Mouse (Mus musculus) lung, postnatal 0 days (tissue): ENCODE results near the gene Gm11027. TPM values are rescaled to one million over a fixed set of nuclear protein-coding genes. Genes with fewer than 3 reads are reported as not detected.

ENCODE experiments used
- ATAC-seq: fragments of 200-750 bp; cut with Nextera tagmentation; 2 replicates; pipeline ENCODE4 v1.8.0; 2017; ENCODE audit warnings: moderate library complexity
- DNase-seq: peaks from one replicate; pipeline ENCODE4 v3.0.0-alpha.2; 2016; ENCODE audit warnings: low spot score
- H3K27ac ChIP-seq: fragments of 300-500 bp; sonication (generic); 2 replicates; pipeline ENCODE4 v1.5.1; 2014; ENCODE audit warnings: antibody characterized with exemption, mild to moderate bottlenecking, low read length, mixed read lengths
- H3K27me3 ChIP-seq: fragments of 300-500 bp; sonication (generic); replicated peaks from 2 replicates; pipeline ENCODE4 v1.6.1; 2014; ENCODE audit warnings: low read length, mixed read lengths; ENCODE audit not compliant: insufficient read depth
- H3K36me3 ChIP-seq: fragments of 300-500 bp; sonication (generic); 2 replicates; pipeline ENCODE4 v1.6.1; 2014; ENCODE audit warnings: low read length, mixed read lengths; ENCODE audit not compliant: insufficient read depth
- H3K4me1 ChIP-seq: fragments of 300-500 bp; sonication (generic); 2 replicates; pipeline ENCODE4 v1.6.1; 2014; ENCODE audit warnings: antibody characterized with exemption, low read depth, low read length, mixed read lengths; ENCODE audit not compliant: insufficient read depth
- H3K4me2 ChIP-seq: fragments of 300-500 bp; sonication (generic); replicated peaks from 2 replicates; pipeline ENCODE4 v1.6.1; 2014; ENCODE audit warnings: low read depth, mild to moderate bottlenecking, low read length, moderate library complexity, mixed read lengths
- H3K4me3 ChIP-seq: fragments of 300-500 bp; sonication (generic); 2 replicates; pipeline ENCODE4 v1.5.1; 2014; ENCODE audit warnings: low read depth, low read length
- H3K9ac ChIP-seq: fragments of 300-500 bp; sonication (generic); replicated peaks from 2 replicates; pipeline ENCODE4 v1.6.1; 2014; ENCODE audit warnings: low read depth, mild to moderate bottlenecking
- H3K9me3 ChIP-seq: fragments of 300-500 bp; sonication (generic); 2 replicates; pipeline ENCODE4 v1.6.1; 2016; ENCODE audit warnings: low read length, mixed read lengths
- CTCF ChIP-seq: IDR thresholded peaks from 2 replicates; pipeline ENCODE4 v1.5.1; 2016; ENCODE audit warnings: antibody characterized with exemption, mild to moderate bottlenecking
- EP300 ChIP-seq: IDR thresholded peaks from 2 replicates; pipeline ENCODE4 v1.6.1; 2016; ENCODE audit warnings: antibody characterized with exemption, mild to moderate bottlenecking, control low read depth
- WGBS: fragments of 180-500 bp; shearing (Covaris S2); extraction: QIAGEN DNeasy Blood & Tissue Kit; methylation state at CpG from one replicate; pipeline ENCODE4 v1.1.7; 2014; 5-methylcytosine and 5-hydroxymethylcytosine counted together
- polyA plus RNA-seq: library from polyadenylated mRNA; unstranded; fragments of >200 nt; fragmentation: Nextera tagmentation; extraction: Ambion mirVana; gene quantifications from 2 replicates; pipeline ENCODE4 v1.2.1, GENCODE M21; 2015

Gm11027 gene
- polyA plus RNA-seq, 1 experiment from 2014 or later = not detected

GRCm38 (mm10) chr12:116262555-116263341 is 12.4 kb upstream of the Gm11027 start, which contains the start of gene Wdr60:
Gene Wdr60 (minus strand): TSS chr12:116263022.
- Histone ChIP-seq H3K36me3 (no peaks in the 10 kb centered on the region), H3K4me2 (peak within 1 kb of the TSS; percentile 60), H3K4me1 (no peaks in the 10 kb centered on the region), H3K9ac (peak within 1 kb of the TSS; percentile 39), H3K9me3 (no peaks in the 10 kb centered on the region), H3K4me3 (peak within 1 kb of the TSS; percentile 55), H3K27me3 (no peaks in the 10 kb centered on the region), H3K27ac (peak within 1 kb of the TSS; percentile 48)
- DNase-seq (peak; percentile 91), ATAC-seq (peak; percentile 99)
- TF ChIP-seq CTCF (no peak), EP300 (no peak)
- WGBS = 6% methylated on average over 47 of the region's 47 CpGs

- ATAC-seq (no peak), DNase-seq (no peak)
- 95% methylated on average over 2 of the region's 2 CpGs for WGBS
- Histone ChIP-seq H3K27me3 (no peaks in the 10 kb centered on the region), H3K9ac (no peak overlapping the region), H3K27ac (no peak overlapping the region), H3K36me3 (no peaks in the 10 kb centered on the region), H3K4me2 (no peak overlapping the region), H3K4me1 (no peaks in the 10 kb centered on the region), H3K4me3 (no peak overlapping the region), H3K9me3 (no peaks in the 10 kb centered on the region)
- TF ChIP-seq CTCF = no peak
- TF ChIP-seq EP300 = no peak
Observed at GRCm38 (mm10) chr12:116264756-116265155, 10.4 kb upstream of the Gm11027 start.

GRCm38 (mm10) chr12:116265275-116265674 is 9.9 kb upstream of the Gm11027 start:
- no peak overlapping the region for H3K9ac ChIP-seq
- no peaks in the 10 kb centered on the region for H3K27me3 ChIP-seq
- H3K4me1 ChIP-seq = no peaks in the 10 kb centered on the region
- no peak overlapping the region for H3K27ac ChIP-seq
- ATAC-seq (no peak), DNase-seq (no peak)
- no peak for TF ChIP-seq EP300
- no peak for TF ChIP-seq CTCF
- H3K4me3 ChIP-seq = no peak overlapping the region
- H3K36me3 ChIP-seq = no peaks in the 10 kb centered on the region
- 63% methylated on average over 2 of the region's 2 CpGs for WGBS
- no peaks in the 10 kb centered on the region for H3K9me3 ChIP-seq
- no peak overlapping the region for H3K4me2 ChIP-seq

DNA sequence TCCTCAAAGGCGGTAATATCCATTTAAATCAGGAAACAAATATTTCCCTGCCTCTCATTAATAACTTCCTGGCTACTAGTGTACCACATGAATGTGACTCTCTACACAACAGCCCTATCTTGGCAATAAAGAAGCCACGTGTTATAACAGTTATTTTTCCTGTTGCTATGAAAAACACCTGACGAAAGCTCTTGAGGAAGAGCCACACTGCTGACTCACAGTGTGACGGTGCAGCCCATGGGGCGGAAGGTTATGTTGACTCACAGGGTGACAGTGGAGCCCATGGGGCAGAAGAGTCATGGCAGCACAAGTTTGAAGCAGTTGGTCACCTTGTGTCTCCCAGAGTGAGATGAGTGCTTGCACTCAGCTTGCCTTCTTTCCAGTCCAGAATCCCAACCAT is 5.7 kb upstream of the Gm11027 start:
- DNase-seq (no peak), ATAC-seq (peak; percentile 49; the same call in 1 of the 2 replicates)
- Histone ChIP-seq H3K4me3 (no peak overlapping the region), H3K9me3 (no peaks in the 10 kb centered on the region), H3K36me3 (no peaks in the 10 kb centered on the region), H3K9ac (no peak overlapping the region), H3K27ac (no peak overlapping the region), H3K4me1 (no peaks in the 10 kb centered on the region), H3K4me2 (no peak overlapping the region), H3K27me3 (no peaks in the 10 kb centered on the region)
- WGBS = 58% methylated on average over 5 of the region's 5 CpGs
- TF ChIP-seq CTCF (no peak), EP300 (no peak)

DNA sequence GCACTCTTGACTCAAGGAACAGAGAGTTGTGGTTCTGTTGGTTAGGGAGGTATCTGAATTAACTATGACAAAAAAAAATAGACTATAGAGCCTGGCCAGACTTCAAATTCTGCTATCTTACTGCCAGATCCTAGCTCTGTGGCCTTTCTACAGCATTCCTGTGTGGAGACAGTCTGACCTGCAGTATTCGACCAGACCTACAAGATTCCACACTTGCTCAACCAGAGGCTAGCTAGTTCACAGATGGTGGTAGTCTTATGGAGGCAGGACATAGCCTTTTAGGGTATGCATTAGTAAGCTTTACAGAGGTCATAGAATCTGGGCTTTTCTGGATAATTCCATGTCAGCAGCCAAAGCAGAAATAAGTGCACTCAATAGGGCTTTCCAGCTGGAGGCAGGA is 4.6 kb upstream of the Gm11027 start:
- H3K4me2 ChIP-seq = no peak overlapping the region
- H3K4me3 ChIP-seq = no peak overlapping the region
- H3K27me3 ChIP-seq = no peaks in the 10 kb centered on the region
- H3K9me3 ChIP-seq = no peaks in the 10 kb centered on the region
- DNase-seq (no peak), ATAC-seq (no peak)
- no peak overlapping the region for H3K9ac ChIP-seq
- no peak for TF ChIP-seq EP300
- TF ChIP-seq CTCF = no peak
- no peaks in the 10 kb centered on the region for H3K4me1 ChIP-seq
- WGBS = 70% methylated on average over 1 of the region's 1 CpGs
- no peak overlapping the region for H3K27ac ChIP-seq
- H3K36me3 ChIP-seq = no peaks in the 10 kb centered on the region

DNA sequence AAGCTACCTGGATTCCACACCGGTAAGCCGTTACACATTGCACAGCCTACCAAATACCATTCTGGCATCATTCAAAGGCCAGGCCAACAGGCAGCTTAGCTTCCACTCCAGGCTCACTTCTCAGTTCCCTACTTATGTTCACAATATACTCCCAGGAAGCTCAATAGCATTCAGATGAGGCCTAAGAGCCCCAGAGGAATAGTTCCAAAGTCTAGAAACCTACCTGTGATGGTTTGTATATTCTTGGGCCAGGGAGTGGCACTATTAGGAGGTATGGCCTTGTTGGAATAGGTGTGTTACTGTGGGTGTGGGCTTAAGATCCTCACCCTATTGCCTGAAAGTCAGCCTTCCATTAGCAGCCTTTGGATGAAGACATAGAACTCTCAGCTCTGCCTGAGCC is 4.1 kb upstream of the Gm11027 start:
- no peaks in the 10 kb centered on the region for H3K36me3 ChIP-seq
- H3K4me2 ChIP-seq = no peak overlapping the region
- no peak for DNase-seq
- no peak overlapping the region for H3K4me3 ChIP-seq
- no peak for TF ChIP-seq EP300
- no peak for TF ChIP-seq CTCF
- H3K9me3 ChIP-seq = no peaks in the 10 kb centered on the region
- H3K4me1 ChIP-seq = no peaks in the 10 kb centered on the region
- no peak overlapping the region for H3K27ac ChIP-seq
- H3K27me3 ChIP-seq = no peaks in the 10 kb centered on the region
- no peak overlapping the region for H3K9ac ChIP-seq
- WGBS = 97% methylated on average over 2 of the region's 2 CpGs
- ATAC-seq = no peak
